Mouse (Mus musculus): ENCODE data around the gene Adat3.
"Not testable (repeated sequence)": the region's sequence is repeated elsewhere in the genome, so short reads cannot be mapped to it uniquely, and the experiment has no call there.

The Adat3 gene

DNA sequence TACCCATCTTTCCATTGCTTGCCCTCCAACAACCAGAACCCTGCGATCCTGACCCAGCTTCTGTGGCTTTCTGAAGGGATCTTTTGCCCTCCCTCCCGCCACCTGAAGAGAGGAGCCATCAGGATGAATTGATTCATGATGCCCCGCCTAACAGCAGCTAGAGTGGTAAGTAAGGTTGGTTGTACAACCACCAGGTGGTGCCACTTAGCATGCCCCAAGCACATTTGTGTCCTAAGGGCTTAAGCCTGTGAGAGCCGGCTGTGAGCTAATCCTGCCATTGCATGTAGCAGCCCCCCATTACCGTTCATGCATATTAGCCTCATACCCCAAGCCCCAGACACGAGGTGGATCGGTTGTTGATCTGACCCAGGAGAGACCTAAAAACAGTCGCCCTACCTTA, 23.8 kb upstream of the Adat3 start:
- peak; percentile 84 for DNase-seq

DNA sequence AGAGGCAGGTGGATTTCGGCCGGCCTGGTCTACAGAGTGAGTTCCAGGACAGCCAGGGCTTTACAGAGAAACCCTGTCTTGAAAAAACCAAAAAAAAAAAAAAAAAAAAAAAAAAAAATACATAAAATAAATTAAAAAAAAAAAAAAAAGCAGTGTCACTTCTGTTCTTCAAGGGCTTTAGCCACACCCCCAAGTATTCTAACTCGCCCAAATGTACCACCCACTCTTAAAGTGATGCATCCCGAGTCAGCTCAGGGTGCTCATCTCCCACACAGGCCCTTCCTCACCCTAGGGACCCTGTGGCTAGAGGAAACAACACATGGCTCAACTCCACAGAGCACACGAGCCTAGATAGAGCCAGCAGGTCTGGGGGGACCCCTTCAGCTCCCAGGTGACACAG, 19.6 kb upstream of the Adat3 start:
- DNase-seq, result no peak

DNA sequence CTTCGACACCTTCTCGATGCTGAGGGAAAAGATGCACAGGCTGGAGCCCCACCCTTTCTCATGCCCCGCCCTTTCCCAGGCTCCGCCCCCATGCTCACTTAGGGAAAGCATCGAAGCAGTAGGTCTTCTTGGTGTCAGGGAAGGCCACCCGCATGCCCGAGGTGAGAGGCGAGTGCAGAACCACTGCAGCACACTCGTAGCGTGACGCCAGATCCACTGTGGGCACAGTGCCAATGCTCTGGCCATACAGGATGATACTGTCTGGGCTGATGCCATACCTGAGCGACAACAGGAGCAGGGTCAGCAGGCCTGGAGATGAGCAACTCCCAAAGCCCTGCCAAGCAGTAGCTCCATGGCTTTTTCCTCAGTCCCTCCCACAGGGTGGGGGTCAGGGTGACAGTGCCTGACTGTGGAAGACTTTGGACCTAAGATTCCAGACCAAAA, 18.6 kb upstream of the Adat3 start:
- DNase-seq, result peak; percentile 66

DNA sequence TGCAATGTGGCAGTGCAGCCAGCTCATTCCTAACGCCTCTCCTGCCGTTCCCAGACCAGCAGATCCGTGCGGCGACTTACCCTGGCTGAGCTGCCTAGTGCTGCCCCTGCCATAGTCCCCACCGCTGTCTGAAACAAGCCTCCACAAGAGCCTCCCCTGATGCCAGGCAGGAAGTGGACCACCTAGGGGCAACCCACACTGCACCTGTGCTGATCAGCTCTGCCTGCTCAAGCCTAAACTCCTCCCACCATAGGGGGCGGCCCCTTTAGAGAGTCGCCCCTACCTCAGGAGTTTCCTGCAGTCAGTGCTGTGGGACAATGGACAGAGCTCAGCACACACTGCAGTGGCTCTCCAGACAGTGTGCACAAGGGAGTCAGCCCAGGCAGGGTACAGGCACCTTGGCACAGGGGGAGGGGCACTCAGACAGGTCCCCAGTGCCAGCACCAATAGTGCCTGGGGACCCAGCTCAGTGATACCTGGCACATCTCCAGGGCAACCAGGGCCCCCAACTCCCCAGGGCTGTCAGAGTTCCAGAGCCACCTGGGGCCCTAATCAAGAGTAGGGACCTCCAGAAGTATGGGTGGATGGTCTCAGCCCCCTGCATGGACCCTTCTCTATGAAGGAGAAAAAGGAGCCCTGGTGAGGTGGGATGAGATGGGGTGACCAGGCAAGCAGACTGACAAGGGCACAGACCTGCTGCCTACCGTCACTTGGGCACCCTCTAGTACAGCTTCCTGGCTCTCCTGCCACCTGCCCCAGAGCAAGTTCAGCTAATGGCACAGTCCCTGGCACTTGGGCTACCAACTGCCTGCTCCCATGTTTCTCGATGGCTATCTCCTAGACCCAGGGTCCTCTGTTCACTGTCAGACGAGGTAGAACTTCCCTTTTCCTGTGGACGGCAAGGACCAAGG, 17.8 kb upstream of the Adat3 start:
- DNase-seq, result peak; percentile 72

DNA sequence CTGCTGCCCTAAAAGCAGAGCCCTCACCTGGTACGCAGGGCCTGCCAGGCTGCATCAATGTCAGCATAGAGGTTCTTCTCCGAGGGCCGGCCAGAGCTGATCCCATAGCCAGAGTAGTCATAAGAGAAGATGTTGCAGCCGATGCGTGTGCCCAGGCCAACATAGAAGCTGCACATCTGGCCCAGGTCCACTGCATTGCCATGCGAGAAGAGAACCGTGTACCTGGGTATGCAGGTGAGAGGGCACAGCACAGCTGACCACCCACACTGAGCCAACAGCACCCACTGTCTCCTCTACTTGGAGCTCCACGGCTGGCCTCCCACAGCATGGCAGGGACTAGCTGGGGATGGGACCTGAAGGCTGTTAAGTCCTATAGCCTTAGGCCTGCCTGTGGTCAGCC, 17.1 kb upstream of the Adat3 start:
- peak; percentile 19 for DNase-seq

DNA sequence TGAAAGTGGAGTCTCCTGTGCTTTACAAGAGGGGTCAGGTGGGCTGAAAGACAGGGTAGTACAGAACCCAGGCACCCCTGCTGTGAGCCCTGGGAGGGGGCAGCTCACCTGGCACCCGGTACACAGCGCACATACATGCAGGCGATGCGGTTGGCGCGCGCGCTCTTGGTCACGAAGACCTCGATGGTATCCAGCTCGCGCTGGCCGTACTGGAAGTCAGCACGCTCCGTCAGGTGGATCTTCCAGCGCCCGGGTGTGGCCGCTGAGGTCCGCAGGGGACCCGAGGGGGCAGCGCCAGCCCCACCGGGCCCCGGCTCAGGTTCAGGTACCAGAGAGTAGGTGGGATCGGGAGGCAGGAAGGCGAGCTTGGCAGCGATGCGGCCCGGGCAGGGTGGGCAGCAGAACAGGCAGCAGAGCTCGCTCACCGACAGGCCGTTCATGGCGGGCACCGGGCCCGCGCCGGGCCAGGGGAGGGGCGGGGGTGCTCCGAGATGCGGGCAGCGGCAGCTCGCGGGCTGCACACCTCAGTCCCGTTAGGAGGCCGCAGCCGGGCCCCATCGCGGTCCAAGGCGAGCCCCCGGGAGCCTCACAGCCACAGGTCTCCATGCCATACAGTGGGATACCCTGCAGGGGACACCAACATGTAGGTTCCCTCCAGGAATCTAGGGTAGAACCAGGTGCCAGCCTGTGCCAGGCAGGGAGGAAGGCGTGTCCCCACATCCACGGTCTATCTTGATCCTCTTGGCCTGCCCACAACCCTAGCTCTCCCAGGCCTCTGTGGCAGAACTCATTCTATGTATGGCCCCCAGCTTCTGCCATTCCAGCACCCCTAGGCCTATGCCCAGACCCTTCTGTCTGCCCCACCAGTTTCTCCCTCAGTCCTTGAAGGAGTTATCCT, 16.0 kb upstream of the Adat3 start:
- peak; percentile 31 for DNase-seq

DNA sequence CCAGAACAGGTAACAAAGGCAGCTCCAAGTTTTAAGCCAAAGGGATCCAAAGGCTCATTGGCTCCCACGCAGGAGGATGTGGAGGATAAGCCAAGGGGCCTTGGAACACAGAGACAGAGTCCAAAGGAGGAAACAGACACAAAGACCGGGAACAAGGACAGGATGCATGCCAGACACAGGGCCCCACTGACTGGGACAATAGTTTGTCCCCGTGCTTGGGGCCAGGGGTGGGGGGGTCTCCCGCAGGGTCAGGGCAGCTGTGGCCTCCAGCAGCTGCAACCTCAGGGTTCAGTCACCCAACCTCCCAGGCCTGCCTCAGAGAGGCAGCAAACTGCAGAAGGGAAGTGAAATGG, 15.4 kb upstream of the Adat3 start:
- DNase-seq, result peak; percentile 13

DNA sequence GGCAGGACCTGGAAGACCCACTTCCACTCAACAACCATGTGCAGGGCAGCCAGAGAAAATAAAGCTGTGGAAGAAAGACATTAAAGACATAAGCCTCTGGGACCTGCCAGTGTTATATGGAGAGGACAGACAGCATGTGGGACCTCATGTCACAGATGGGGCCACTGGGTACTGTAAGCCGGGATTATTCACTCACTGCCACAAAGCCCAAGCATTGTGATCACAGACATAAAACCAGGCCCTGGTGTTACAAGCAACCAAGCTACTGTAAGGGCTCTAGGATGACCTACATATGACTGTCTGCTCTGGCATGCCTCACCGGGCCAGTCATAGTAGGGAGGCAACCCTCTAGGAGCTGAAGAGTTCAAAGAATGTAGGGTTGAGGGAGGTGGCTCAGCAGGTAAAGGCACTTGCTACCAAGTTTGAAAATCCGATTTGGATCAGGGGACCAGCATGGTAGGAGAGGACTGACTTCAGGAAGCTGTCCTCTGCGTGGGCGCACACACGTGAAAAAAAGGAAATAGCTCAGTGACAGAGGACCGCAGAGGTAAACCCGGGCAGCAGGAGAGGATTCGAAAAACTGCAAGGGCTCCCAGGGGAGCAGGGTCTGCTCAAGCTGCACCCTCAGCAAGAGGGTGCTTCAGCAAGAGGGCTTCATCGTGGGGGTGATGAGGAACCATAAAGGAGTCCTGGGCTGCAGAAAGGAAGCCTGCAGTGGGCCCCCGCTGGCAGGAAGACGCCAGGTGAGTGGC, 13.4 kb upstream of the Adat3 start:
- DNase-seq, result peak; percentile 55

DNA sequence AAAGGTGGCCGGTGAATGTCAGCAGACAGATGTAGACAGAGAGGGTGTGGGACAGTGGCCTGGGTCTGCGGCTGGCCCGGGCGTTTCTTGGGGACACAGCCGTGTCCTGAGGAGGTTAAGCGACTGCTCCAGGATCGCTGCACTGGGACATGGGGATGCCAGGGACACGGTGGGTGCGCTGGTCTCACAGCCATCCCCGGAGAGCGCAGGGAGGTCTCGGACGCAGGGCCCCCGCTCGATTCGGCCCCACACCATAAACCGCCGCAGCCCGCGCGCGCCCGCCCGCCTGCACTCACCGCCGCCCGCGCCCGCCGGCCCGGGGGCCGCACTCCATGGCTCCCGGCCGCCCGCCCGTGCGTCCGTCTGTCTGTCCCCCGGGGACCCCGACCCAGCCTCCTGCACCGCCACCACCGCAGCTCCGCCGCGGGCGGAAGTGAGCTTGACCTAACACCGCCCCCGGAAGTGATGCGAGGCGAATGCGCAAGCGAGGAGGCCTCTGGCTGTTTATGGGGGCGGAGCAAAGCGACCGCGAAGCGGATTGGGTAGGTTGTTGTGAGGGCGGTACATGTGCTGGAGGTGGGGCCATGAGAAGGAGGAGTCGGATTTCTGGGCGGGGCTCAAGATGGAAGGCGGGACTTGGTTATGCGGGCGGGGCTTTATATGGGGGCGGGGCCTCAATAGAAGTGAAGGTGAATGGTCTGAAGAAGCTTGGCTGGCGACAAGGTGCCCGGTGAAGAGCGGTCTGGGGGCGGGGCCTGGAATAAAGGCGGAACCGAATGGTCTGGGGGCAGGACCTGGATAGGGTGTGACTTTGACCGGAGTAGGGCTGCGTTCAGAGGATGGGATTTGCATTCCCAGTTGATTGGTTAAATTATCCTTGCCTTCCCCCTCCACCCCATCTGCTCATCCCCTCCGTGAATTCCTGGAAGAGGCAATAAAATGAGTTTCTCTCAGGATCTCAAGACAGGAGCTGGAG, 12.5 kb upstream of the Adat3 start, which contains the start of gene Abhd17a:
Gene Abhd17a (minus strand): TSS at position 463 of the 976 bp plus-strand sequence.
- peak; percentile 96 for DNase-seq

DNA sequence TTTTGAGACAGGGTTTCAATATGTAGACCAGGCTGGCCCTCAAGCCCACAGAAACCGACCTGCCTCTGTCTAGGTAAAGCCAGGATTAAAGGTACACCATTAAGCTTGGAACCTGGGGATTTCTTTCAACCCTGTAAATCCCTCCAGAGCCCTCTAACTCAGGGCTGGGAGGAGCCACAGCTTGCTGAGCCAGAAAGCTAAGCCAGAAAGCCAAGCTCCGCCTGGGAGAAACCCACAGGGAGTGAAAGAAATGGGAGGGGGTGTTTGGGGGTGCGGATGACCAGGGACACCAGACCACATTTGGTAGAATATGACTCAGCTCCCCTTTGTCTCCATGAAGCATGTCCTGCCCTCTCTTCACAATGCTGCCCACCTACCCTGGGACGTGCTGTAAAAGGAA, 6.4 kb upstream of the Adat3 start:
- no peak for DNase-seq

DNA sequence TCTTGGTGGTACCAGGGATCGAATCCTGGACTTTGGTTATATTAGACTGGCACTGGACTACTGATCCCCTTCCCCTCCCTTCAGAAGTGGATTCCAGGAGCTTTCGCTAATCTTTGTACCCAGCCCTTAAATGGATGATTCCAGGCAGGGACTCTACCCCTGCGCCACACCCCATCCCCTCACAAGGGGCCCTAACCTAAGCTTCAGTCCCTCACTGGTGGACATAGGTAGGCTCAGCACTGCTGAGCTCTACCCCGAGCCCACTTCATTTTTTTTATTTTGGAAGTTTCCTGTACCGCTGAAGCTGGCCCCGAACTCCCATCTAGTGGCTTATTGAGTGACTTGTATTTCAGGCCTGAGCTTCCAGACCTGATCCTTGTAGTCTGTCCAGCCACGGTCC, 684 bp downstream of the Adat3 start:
- DNase-seq, result no peak

DNA sequence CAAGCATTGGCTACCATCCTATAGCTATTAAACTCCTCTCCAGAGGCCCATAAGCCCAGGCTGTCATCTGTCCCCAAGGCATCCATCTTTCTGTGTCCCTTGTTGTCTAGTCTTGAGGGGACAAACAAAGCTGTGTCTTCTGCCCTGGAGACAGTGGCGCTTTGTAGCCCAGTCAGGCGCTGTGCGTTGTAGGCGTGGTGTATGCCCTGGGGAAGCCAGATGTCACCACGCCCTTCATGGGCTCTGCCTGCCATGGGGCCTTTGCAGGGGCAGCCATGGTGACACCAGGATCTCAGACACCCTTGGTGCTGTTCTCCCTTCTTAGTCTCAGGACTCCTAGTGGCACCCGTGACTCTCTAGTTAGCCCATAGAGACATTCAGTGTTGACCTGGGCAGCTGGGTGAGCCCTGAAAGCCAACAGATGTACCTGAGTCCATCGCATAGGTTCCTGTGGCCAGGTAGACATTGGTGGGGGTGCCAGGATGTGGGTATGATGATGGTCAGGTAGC, 1.4 kb downstream of the Adat3 start:
- peak; percentile 50 for DNase-seq

DNA sequence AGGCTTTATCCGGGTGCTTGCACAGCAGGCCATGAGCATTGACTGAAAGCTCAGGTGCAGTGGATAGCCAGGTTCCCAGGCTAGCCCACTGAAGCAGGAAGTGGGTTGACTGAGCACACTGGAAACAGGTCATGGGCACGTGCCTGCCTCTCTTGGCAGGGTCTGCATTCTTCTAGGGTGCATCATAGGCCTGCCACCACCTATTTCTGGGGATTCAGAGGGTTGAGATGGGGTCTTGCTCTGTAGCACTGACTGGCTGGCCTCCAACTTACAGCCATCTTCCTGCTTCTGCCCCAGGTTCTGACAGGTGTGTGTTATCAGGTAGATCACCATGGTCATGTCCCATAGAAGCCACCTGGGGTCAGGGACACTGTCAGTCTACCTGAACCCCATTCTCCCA, 2.3 kb downstream of the Adat3 start:
- peak; percentile 16 for DNase-seq

DNA sequence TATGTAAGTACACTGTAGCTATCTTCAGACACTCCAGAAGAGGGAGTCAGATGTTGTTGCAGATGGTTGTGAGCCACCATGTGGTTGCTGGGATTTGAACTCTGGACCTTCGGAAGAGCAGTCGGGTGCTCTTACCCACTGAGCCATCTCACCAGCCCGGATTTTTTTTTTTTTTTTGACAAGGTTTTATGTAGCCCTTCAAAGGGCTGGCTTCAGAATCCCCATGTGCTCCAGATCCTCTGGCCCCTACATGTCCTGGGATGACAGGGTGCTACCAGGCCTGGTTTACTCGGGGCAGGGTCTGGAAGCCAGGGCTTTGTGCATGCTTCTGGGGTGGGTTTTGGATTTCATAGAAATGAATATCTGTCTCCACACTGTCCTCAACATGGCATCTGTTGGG, 3.0 kb downstream of the Adat3 start, which contains the start of gene Gm49322:
Gene Gm49322 (plus strand): TSS at position 301 of the 400 bp plus-strand sequence.
- DNase-seq, result not testable (repeated sequence)

DNA sequence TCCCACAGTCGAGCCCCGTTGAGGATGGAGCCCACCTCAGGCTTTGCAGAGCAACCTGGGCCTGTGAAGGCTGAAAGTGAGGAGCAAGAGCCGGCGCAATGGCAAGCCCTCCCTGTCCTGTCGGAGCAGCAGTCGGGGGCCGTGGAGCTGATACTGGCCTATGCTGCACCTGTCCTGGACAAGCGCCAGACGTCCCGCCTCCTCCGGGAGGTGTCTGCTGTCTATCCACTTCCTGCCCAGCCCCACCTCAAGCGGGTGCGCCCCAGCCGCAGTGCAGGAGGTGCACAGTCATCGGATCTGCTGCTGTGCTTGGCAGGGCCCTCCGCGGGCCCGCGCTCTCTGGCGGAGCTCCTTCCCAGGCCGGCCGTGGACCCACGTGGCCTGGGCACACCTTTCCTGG, 3.6 kb downstream of the Adat3 start:
- DNase-seq, result peak; percentile 67

DNA sequence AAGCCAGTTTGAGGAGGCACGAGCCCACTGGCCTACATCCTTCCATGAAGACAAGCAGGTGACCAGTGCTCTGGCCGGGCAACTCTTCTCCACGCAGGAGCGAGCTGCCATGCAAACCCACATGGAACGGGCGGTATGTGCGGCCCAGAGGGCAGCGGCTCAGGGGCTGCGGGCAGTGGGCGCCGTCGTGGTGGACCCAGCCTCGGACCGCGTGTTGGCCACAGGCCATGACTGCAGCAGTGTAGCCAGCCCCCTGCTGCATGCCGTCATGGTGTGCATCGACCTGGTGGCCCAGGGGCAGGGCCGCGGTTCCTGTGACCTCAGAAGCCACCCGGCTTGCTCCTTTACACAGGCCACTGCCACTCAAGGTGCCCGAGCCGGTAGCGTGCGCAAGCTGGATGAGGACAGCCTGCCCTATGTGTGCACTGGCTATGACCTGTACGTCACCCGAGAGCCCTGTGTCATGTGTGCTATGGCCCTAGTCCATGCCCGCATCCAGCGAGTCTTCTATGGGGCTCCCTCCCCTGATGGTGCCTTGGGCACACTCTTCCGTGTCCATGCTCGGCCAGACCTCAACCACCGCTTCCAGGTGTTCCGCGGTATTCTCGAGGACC, 4.2 kb downstream of the Adat3 start:
- no peak for DNase-seq

DNA sequence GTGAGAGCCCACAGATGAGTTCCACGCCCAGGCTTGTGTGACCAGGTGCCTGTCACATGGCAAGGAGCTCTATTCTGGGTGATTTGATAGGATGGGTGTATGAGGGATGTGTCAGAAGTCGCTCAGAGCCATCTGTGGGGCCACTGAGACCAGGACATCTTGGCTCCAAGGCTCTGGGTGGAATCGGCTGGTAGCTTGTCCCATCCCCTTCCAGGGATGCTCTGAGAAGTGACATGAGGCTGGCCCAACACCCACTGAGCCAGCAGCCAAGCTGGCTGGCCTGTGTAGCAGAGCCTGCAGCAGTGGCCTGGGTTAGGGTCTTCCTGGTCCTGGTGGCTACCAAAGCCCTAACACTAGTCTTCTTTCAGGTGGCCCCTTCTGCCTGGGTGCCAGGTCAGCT, 5.8 kb downstream of the Adat3 start:
- DNase-seq, result no peak

DNA sequence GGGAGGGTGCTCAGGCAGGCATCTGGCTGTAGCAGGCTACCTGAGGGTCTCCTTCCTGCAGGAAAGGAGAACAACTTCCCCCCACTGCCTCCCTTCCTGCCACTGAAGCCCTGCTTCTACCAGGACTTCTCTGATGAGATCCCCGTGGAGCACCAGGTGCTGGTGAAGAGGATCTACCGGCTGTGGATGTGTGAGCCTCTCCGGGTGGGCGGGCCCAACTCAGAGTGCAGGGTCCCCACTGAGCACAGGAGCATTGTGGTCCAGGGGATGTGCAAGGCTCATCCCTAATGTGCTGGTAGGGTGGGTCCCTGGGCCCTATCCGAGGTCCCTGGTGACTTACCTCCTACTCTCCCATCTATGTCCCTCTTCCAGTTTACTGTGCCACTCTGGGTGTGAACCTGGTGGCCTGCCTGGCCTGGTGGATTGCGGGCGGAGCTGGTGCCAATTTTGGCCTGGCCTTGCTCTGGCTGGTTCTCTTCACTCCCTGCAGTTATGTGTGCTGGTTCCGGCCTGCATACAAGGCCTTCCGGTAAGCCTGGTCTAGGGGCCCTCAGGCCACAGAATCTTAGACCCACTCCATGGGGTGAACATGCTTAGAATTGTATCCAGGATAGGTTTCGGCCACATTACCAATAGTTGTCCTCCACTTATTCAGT, 6.7 kb downstream of the Adat3 start:
- no peak for DNase-seq

DNA sequence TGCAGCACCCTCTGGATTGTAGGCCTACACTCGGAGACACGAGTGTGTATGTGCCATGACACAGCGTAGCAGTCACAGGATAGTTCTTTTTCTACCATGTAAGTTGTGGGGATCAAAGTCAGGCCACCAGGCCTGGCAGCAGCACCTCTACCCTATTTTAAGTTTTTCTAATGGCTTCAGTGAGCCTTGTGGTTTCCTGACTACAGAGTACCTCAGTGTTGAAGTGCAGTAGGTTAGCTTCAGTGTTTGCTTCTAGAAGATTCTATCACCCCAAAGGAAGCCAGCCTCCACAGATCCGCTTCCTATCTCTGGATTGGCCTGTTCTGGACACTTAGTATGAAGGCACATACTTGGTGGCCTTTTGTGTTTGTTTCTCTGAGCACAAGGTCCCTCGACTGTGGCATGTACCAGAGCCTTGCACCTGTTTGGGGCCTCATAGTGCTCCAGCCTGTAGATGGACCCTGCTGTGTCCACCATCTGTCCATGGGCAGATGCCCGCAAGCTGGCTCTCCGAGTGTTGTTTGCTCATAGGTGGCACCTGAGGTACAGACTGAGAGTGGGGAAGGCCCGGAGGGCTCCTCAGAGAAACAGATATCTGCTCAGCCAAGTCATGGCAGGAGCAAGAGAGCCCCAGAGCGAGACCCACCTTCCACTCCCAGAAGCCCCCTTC, 7.6 kb downstream of the Adat3 start:
- DNase-seq, result no peak

DNA sequence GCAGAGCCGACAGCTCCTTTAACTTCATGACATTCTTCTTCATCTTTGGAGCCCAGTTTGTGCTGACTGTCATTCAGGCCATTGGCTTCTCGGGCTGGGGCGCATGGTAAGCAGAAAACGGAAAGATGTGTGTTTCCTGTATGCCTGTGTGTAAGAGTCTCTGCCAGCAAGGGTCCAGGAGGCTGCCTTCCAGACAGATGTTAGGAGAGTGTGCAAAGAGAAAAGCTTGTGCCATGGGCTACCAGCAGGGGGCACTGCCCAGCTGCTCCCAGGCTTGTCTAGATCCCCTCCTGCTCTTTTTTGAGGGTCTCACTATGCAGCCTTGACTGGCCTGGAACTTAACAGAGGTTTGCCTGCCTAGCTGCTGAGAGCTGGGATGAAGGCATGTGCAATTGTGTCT, 8.3 kb downstream of the Adat3 start:
- DNase-seq, result peak; percentile 90

Data from thymus, postnatal 4 days (tissue).